Mouse (Mus musculus) kidney, adult 2 months (tissue): ENCODE measurements around the gene Car4. TPM values are rescaled to one million over a fixed set of nuclear protein-coding genes. Genes with fewer than 3 reads are reported as not detected.

Source experiments
- DNase-seq: peaks from one replicate; pipeline ENCODE4 v3.0.0; 2021
- H3K27ac ChIP-seq: fragments of 200-500 bp; 2 replicates; pipeline ENCODE4 v1.5.1; 2012; ENCODE audit warnings: low read depth, low read length, control low read depth, inconsistent platforms; ENCODE audit not compliant: insufficient read depth
- H3K27me3 ChIP-seq: fragments of 200-500 bp; replicated peaks from 2 replicates; pipeline ENCODE4 v1.6.1; 2012; ENCODE audit warnings: mild to moderate bottlenecking, moderate library complexity, low read length, inconsistent platforms; ENCODE audit not compliant: control insufficient read depth, insufficient read depth
- H3K36me3 ChIP-seq: fragments of 200-500 bp; 2 replicates; pipeline ENCODE4 v1.6.1; 2012; ENCODE audit warnings: mild to moderate bottlenecking, moderate library complexity, low read length, inconsistent platforms; ENCODE audit not compliant: control insufficient read depth, insufficient read depth
- H3K4me1 ChIP-seq: fragments of 200-500 bp; 2 replicates; pipeline ENCODE4 v1.6.1; 2011; ENCODE audit warnings: low read length; ENCODE audit not compliant: control insufficient read depth, insufficient read depth
- H3K4me3 ChIP-seq: fragments of 200-500 bp; 2 replicates; pipeline ENCODE4 v1.5.1; 2011; ENCODE audit warnings: mild to moderate bottlenecking, low read depth, low read length, control low read depth; ENCODE audit not compliant: insufficient read depth
- CTCF ChIP-seq: fragments of 200-500 bp; conservative IDR thresholded peaks from 2 replicates; pipeline ENCODE4 v1.5.1; 2011; ENCODE audit warnings: low read depth, mild to moderate bottlenecking, control low read depth, low read length, moderate library complexity, mixed read lengths; ENCODE audit not compliant: insufficient read depth, insufficient read length
- POLR2A ChIP-seq: fragments of 200-500 bp; IDR thresholded peaks from one replicate; pipeline ENCODE4 v1.6.1; 2011; ENCODE audit warnings: low read depth, low read length, control low read depth
- WGBS: fragments of 180-500 bp; shearing (Covaris S2); methylation state at CpG from one replicate; pipeline ENCODE4 v1.1.7; 2018; 5-methylcytosine and 5-hydroxymethylcytosine counted together
- polyA plus RNA-seq: library from polyadenylated mRNA; depleted of rRNA; stranded (reverse); fragments of >200 nt; gene quantifications from 2 replicates; pipeline ENCODE4 v1.2.3, GENCODE M21; 2012

The Car4 gene
- polyA plus RNA-seq, 1 experiment, result 107 TPM

DNA sequence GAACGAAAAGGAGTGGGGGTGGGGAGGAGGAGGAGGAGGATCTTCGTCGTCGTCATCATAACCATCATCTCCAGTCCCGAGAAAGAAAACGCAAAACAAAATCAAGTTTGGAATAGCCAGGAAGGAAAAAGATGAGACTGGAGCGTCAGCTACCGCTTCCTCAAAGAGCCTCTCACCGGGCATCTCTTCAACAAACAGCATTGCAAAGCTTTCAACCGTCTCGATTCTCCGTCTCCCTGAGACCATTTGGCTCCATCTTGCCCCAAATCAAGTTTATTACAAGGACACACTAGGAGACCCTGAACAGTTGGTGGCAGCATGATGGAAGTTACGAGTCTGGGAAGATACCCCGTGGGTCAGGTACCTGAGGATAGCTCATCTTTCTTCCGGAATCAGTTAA, 415 bp upstream of the Car4 start:
- H3K27ac ChIP-seq, result no peak overlapping the region
- no peak for DNase-seq
- peaks cover 14% of the 10 kb centered on the region for H3K4me1 ChIP-seq
- TF ChIP-seq CTCF (no peak), POLR2A (no peak)
- peak overlapping the region; percentile 52; the same call in 1 of the 2 replicates for H3K4me3 ChIP-seq
- no peaks in the 10 kb centered on the region for H3K36me3 ChIP-seq
- 14% methylated on average over 15 of the region's 15 CpGs for WGBS
- no peaks in the 10 kb centered on the region for H3K27me3 ChIP-seq

DNA sequence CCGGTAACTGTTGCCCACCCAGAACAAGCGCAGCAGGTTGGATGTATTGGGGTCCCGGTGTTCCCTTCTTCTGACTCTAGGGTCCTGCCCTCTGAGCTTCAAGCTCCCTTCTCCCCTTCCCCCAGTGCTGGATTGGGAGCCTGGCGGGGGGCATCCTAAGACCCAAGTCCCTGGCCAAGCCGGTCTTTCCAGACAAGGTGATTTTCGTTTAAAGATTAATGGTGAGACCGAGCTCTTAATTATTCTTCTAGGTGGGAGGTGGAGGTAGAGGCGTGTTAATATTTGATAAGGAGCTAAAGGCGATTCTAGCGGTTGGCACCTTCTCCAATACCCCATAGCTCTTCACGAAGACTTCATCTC, 665 bp downstream of the Car4 start:
- H3K27ac ChIP-seq, result peak overlapping the region; percentile 81

DNA sequence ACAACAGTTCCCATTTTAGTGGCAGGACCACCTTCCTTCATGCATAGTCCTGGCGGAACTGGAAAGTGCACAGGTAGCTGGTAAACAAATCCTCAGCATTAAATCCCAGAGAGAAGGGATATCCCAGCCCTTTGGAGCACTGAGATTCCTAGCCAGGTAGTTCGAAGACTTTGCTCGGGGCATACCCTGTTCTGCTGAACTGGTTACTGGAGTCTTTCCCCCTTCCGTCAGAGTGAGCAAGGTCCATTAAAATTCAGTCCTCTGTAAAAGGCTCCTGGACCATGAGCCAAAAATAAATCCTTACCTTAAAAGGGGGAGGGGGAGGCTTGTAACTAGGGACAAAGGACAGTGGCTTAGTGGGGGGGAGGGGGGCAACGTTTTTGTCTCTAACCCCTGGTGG, 1.6 kb downstream of the Car4 start:
- 19% methylated on average over 5 of the region's 5 CpGs for WGBS
- H3K4me1 ChIP-seq, result peaks cover 21% of the 10 kb centered on the region
- H3K27me3 ChIP-seq, result no peaks in the 10 kb centered on the region
- H3K36me3 ChIP-seq, result no peaks in the 10 kb centered on the region
- peak overlapping the region; percentile 21; the same call in 1 of the 2 replicates for H3K4me3 ChIP-seq
- H3K27ac ChIP-seq, result peak overlapping the region; percentile 79
- DNase-seq, result peak; percentile 85
- TF ChIP-seq POLR2A, result no peak
- TF ChIP-seq CTCF, result no peak

More for the DNA sequence above, 665 bp downstream of the Car4 start:
- Histone ChIP-seq H3K4me3 (peak overlapping the region; percentile 52), H3K27me3 (no peaks in the 10 kb centered on the region), H3K4me1 (peaks cover 17% of the 10 kb centered on the region), H3K36me3 (no peaks in the 10 kb centered on the region)
- TF ChIP-seq CTCF (no peak), POLR2A (no peak)
- whole genome bisulfite sequencing, result under 1% methylated on average over 11 of the region's 11 CpGs
- DNase-seq, result peak; percentile 86

DNA sequence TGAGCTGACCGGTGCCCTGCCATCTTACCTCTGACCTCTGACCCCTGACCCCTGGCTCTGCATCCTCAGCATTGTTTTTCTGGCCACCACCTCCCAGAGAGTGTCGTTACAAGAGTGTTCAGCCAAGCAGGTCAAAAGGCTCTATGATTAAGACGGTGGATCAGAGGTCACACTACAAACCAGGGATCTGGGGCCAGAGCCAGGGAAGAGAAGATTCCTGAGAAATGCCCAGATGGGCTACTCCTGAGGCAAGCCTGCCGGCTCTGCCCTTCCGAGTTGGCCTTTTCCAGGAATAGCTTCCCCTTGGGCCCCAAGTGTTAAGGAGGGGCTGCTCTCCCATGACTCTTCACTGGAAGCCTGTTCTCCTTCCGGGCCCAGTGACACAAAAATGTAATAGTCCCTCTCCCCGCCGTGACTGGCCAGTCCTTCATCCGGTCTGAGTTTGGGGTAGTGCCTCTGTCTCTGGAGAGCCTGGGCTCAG, 2.2 kb downstream of the Car4 start:
- no peak for TF ChIP-seq CTCF
- TF ChIP-seq POLR2A, result no peak
- Histone ChIP-seq H3K4me1 (peaks cover 21% of the 10 kb centered on the region), H3K27me3 (no peaks in the 10 kb centered on the region), H3K27ac (peak overlapping the region; percentile 72), H3K4me3 (no peak overlapping the region), H3K36me3 (no peaks in the 10 kb centered on the region)
- WGBS, result 7% methylated on average over 9 of the region's 9 CpGs
- DNase-seq, result peak; percentile 96

DNA sequence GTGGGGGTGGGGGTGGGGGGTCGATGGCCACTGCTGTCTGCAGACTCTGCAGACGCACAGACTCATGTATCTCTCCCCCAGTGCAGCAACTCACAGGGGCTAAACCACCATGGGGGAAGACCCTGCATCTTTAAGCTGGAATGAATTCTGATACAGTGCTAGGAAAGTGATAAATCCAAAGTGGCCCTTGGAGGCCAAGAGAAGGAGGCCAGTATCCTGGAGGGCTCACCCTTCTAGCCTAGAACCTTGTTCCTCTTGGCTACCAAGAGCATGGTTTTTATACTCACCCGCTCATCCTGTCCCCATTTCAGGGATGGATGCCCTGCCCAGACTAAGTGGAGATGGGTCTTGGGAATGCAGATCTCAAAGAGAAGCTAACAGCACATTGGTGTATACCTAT, 2.7 kb downstream of the Car4 start:
- no peak overlapping the region for H3K4me3 ChIP-seq
- no peaks in the 10 kb centered on the region for H3K36me3 ChIP-seq
- WGBS, result 42% methylated on average over 3 of the region's 3 CpGs
- DNase-seq, result no peak
- no peak for TF ChIP-seq CTCF
- no peak for TF ChIP-seq POLR2A
- no peak overlapping the region for H3K27ac ChIP-seq
- peaks cover 21% of the 10 kb centered on the region for H3K4me1 ChIP-seq
- H3K27me3 ChIP-seq, result no peaks in the 10 kb centered on the region

DNA sequence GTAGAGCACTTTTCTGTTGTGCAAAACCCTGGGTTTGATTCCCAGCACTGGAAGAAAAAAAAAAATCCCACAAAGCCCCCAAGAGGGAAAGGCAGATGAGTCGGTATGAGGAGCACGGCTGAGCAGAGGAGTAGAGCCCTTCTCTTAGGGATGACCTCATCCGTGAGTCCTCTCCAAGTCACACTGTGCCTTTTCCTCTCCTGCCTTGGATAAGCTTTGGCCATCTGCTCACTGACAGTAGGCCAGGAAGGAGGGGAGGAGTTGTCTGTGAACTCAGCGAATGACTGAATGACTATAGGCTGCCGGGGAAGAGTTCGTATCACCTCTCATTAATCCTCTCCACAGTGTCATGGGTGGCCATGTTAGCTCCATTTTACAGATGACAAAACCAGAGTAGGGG, 3.2 kb downstream of the Car4 start:
- Histone ChIP-seq H3K27me3 (no peaks in the 10 kb centered on the region), H3K27ac (no peak overlapping the region), H3K4me3 (no peak overlapping the region), H3K36me3 (no peaks in the 10 kb centered on the region), H3K4me1 (peaks cover 21% of the 10 kb centered on the region)
- TF ChIP-seq CTCF (no peak), POLR2A (no peak)
- DNase-seq, result no peak
- 75% methylated on average over 6 of the region's 6 CpGs for WGBS

DNA sequence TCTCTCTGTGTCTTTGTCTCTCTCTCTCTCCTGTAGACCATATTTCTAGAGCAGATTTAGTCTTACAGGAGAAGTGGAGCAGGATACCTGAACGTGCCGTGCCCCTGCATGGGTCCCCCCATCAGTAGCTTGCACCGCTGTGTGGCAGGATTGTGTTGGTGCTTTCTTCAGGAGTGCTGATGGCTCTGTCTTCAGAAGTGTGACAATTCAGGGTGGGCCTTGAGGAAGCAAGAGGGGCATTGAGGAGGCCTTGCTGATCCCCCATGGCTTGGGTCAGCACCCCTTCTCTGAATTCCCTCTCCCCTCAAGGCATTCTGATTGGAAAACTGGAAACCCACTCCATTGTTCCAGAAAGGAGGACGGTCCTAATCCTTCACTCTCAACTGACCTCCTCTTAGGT, 4.0 kb downstream of the Car4 start:
- TF ChIP-seq POLR2A (no peak), CTCF (no peak)
- H3K4me1 ChIP-seq, result peaks cover 21% of the 10 kb centered on the region
- 96% methylated on average over 4 of the region's 4 CpGs for WGBS

More for the DNA sequence above, 4.0 kb downstream of the Car4 start:
- no peak for DNase-seq
- Histone ChIP-seq H3K27ac (no peak overlapping the region), H3K36me3 (no peaks in the 10 kb centered on the region), H3K4me3 (no peak overlapping the region), H3K27me3 (no peaks in the 10 kb centered on the region)
